Mouse (Mus musculus) brain, adult 10 weeks (tissue): Measurements from ENCODE around the gene Dcn. TPM values are rescaled to one million over a fixed set of nuclear protein-coding genes. Genes with fewer than 3 reads are reported as not detected.

Experiments
- polyA plus RNA-seq: library from polyadenylated mRNA; stranded (reverse); fragments of 350-450 nt; fragmentation: Illumina TruSeq; extraction: RNeasy Lipid Tissue Mini Kit (QIAGEN cat#74804); gene quantifications from one replicate; pipeline ENCODE4 v1.2.3, GENCODE M21; 2015; ENCODE audit warnings: low read depth, low replicate concordance

The Dcn gene
- 29.5 TPM for polyA plus RNA-seq

DNA sequence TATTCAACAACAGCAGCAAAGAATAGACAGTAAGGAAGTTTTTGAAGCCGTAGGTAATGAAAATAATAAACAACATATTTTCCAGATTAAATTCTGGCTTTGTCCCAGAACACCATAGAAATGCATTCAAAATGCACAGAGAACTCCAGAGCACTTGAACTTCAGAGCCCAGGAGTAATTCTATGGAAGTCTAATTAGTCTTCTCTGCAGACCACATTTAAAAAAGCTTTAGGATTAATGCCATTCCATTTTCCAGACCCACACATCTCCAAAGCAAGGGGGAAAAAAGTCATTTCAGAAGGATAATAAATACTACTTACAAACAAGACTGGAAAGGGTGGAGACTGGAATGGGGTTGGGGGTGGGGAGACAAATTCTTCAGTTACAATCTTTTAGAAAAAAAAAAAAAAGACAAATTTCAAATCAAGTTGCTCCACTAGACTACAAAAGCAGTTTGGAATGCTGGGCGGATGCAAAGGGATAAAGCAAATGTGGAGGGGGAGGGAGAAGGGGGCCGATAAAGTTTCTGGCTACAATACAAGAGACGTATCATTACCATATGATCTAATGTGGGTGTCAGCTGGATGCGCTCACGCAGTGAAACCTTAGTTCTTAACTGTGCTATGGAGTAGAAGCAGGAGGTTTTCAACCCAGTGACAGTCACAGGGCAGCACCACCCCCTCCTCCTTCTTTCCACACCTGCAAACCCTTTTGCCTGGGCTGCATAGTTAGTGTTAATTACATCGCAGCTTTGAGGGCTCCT is at the start of gene Dcn:
TSS of gene Dcn (plus strand) at position 606 of the 763 bp plus-strand sequence.

DNA sequence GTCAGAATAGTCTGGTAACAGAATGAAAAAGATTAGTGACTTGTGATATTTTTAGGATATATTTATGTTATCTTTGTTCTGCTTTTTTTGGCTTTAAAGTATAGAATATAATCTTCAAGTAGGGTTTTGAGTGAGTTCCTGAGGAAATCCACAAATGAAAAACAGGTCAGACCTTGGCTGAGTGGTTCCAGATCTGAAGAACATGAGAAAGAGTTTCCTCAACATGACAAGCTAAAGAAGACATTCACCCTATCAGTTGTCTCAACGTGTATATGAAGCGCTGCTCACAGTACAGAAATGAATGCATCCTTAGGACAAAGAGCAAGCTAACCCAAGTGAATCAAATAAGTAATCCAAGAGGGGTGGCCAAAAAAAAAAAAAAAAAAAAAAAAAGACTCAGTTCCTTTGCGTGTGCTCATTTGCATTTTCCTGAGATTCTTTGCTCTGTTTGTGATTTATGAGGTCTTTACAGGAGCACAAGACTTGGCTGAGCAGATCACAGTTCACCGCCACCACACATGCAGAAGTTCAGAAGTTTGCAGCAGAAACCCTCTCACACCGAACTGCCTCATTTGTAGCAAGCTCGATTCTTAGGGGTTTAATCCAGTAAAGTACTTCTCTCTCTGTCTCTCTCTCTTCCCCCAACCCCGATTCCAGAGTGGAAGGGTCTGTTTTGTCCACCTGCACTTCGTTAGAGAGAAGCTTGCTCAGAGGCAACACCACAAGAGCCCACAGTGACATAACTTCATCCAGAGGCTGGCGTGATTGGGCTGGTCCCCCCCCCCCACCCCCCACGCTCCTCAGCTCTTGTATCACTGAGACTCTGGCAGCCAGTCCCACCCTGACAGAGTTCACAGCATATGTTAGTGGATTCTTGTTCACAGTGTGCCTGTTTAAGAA is 85.8 kb downstream of the Dcn start, which contains the start of gene Lum:
TSS of gene Lum (plus strand) at position 172 of the 900 bp plus-strand sequence.

Other genes with a start within 250 kb of the Dcn start
- gene Lum, start 85.5 kb downstream of the Dcn start, polyA plus RNA-seq, result 2.5 TPM
- not detected for gene Kera, start 127.3 kb downstream of the Dcn start, polyA plus RNA-seq
- 0.34 TPM for gene Epyc, start 164.5 kb downstream of the Dcn start, polyA plus RNA-seq
- not detected for gene Ccer1, start 213.4 kb downstream of the Dcn start, polyA plus RNA-seq
- gene C030005K15Rik, start 247.1 kb downstream of the Dcn start, polyA plus RNA-seq, result not detected